10 mouse cellular contexts compared by ENCODE assay signal in the genomic region with DNA sequence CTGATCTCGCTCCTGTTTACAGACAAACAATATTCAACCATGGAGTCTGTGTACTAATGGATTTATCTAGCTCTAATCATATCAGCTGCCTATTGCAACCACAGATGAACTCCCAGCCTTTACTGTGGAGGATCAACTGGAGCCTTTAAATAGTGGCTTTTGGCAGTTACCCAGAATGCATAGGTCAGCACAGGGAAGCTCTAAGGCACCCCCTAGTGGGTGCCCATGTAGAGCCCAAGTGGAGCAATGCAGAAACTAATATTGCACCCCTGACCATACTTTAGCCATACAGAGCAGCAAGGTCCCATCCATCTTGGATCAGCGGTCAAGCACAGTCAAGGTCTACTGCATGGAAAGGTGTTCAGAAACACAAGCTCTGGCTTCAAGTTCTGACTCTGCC.
"Had no signal": no experiment of that assay in that cellular context is flagged by ENCODE, and none has a peak within 500 bp of the region (broad histone marks: within the 10 kb centered on the region; RNA-seq: fewer than 3 reads in every experiment).

No protein-coding gene starts in this region.

- H3K36me3 ChIP-seq: limb, embryonic 12.5 days; midbrain, embryonic 13.5 days had no signal

- DNase-seq: kidney, adult 8-10 months; kidney, postnatal 10 days; kidney, postnatal 4 days; lung, postnatal 36 days; right cerebral cortex, postnatal 25 days; thymus, postnatal 4 days had no signal

- H3K9me3 ChIP-seq: limb, embryonic 12.5 days; midbrain, embryonic 13.5 days had no signal

- ATAC-seq: inflammation-experienced regulatory T-cells, adult 6 months; midbrain, embryonic 13.5 days had no signal

- H3K9ac ChIP-seq: limb, embryonic 12.5 days; midbrain, embryonic 13.5 days had no signal

- H3K4me2 ChIP-seq: limb, embryonic 12.5 days; liver, embryonic 11.5 days; midbrain, embryonic 13.5 days had no signal

- H3K27ac ChIP-seq: limb, embryonic 12.5 days; midbrain, embryonic 13.5 days had no signal

- H3K27me3 ChIP-seq: limb, embryonic 12.5 days; midbrain, embryonic 13.5 days had no signal

- H3K4me3 ChIP-seq: limb, embryonic 12.5 days; midbrain, embryonic 13.5 days had no signal
